In the genomic region with DNA sequence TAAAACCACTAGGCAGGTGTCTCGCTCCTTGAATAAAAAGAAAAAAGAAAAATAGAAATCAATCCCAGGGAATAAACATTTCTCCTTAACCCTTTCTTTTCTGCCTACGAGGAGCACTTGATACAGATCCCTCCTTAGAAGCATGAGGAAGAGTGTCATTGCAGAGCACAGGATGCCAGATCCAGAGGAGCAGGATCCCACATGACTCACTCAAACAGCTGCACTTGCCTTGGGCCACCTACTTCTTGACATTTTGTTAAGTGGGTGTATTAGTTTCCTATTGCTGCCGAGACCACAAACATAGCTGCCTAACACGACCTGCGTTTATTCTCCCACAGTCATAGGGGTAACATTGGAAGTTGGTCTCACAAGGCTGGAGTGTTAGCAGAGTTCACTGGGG, we compare ENCODE assay signal across 20 mouse cellular contexts.
DNase-seq lines count a peak whose midpoint lies in the region; ATAC-seq and TF ChIP-seq lines count a peak whose summit lies in the region.
"Had no signal": no experiment of that assay in that cellular context is flagged by ENCODE, and none has a peak within 500 bp of the region (broad histone marks: within the 10 kb centered on the region; RNA-seq: fewer than 3 reads in every experiment).

No protein-coding gene starts in this region.

- no peaks in the 10 kb centered on the region for H3K79me3 ChIP-seq in C2C12 (ENCODE audit: low read depth)

- H3K9ac ChIP-seq in intestine, embryonic 16.5 days (ENCODE audit: low read depth, low read length): no peak overlapping the region
- no peak overlapping the region for H3K9ac ChIP-seq in forebrain, embryonic 13.5 days
- H3K9ac ChIP-seq: embryonic facial prominence, embryonic 12.5 days had no signal

- H3K27me3 ChIP-seq in C2C12 (ENCODE audit: control insufficient read depth, insufficient read depth, insufficient read length) (no peaks in the 10 kb centered on the region), myocyte (ENCODE audit: control insufficient read depth, insufficient read depth, insufficient read length) (no peaks in the 10 kb centered on the region)
- H3K27me3 ChIP-seq in intestine, embryonic 16.5 days (replicated peaks; ENCODE audit: control insufficient read depth, insufficient read depth, low read length): no peaks in the 10 kb centered on the region
- no peaks in the 10 kb centered on the region for H3K27me3 ChIP-seq in forebrain, embryonic 13.5 days
- H3K27me3 ChIP-seq: embryonic facial prominence, embryonic 12.5 days had no signal

- TF ChIP-seq CTCF in C2C12 (IDR thresholded peaks at IDR 0.05; ENCODE audit: control insufficient read depth, insufficient read depth, insufficient read length): no peak

- H3K9me3 ChIP-seq in intestine, embryonic 16.5 days (ENCODE audit: control insufficient read depth, low read length): peaks cover 12% of the 10 kb centered on the region
- H3K9me3 ChIP-seq in forebrain, embryonic 13.5 days (replicated peaks): peaks cover 19% of the 10 kb centered on the region

- H3K27ac ChIP-seq in intestine, embryonic 16.5 days (ENCODE audit: low read length): no peak overlapping the region
- H3K27ac ChIP-seq in forebrain, embryonic 13.5 days: no peak overlapping the region
- H3K27ac ChIP-seq: embryonic facial prominence, embryonic 10.5 days; embryonic facial prominence, embryonic 12.5 days had no signal

- no peak overlapping the region for H3K4me2 ChIP-seq in myocyte (ENCODE audit: low read depth)
- H3K4me2 ChIP-seq in intestine, embryonic 16.5 days (ENCODE audit: low read depth, low read length): no peak overlapping the region
- H3K4me2 ChIP-seq in forebrain, embryonic 13.5 days: no peak overlapping the region
- H3K4me2 ChIP-seq: embryonic facial prominence, embryonic 12.5 days had no signal

- ATAC-seq in frontal cortex, adult (ENCODE audit: low TSS enrichment): 0 out of 2 replicates have a peak, but pooled peaks have one; percentile 44
- no peak for ATAC-seq in intestine, embryonic 16.5 days
- ATAC-seq in forebrain, embryonic 13.5 days: no peak
- ATAC-seq: forebrain, embryonic 14.5 days; forebrain, embryonic 16.5 days had no signal

- no peak for DNase-seq in frontal cortex, postnatal 10 days (ENCODE audit: low spot score in 2 of 2)
- DNase-seq in frontal cortex, postnatal 36 days (ENCODE audit: low spot score in 2 of 2): peak; percentile 6 to 13
- no peak for DNase-seq in frontal cortex, postnatal 14 days (ENCODE audit: low spot score in 2 of 2)
- DNase-seq: adrenal gland, adult 2 months; adrenal gland, postnatal 10 days; adrenal gland, postnatal 25 days; B cell, adult 2 months; cerebellum, adult 11-12 months; cerebellum, adult 2 months; cerebellum, adult 9-10 months; cerebellum, postnatal 25 days had no signal

- H3K4me1 ChIP-seq in intestine, embryonic 16.5 days (ENCODE audit: control insufficient read depth, insufficient read depth, low read length): no peaks in the 10 kb centered on the region
- H3K4me1 ChIP-seq in forebrain, embryonic 13.5 days: peaks cover 7% of the 10 kb centered on the region
- H3K4me1 ChIP-seq: embryonic facial prominence, embryonic 10.5 days; embryonic facial prominence, embryonic 12.5 days had no signal

- 89% methylated on average over 5 of the region's 5 CpGs for WGBS in intestine, embryonic 16.5 days
- WGBS in forebrain, embryonic 13.5 days: 90% methylated on average over 5 of the region's 5 CpGs

- H3ac ChIP-seq in C2C12 (ENCODE audit: control insufficient read depth, insufficient read length, low read depth) (no peak overlapping the region), myocyte (ENCODE audit: control insufficient read depth, insufficient read length) (no peak overlapping the region)

- H3K79me2 ChIP-seq in C2C12 (ENCODE audit: control insufficient read depth, insufficient read depth): no peaks in the 10 kb centered on the region
- H3K79me2 ChIP-seq in myocyte (ENCODE audit: control insufficient read depth, insufficient read depth): no peaks in the 10 kb centered on the region

- H3K4me3 ChIP-seq in C2C12 (ENCODE audit: insufficient read depth, poor library complexity, severe bottlenecking): no peak overlapping the region
- no peak overlapping the region for H3K4me3 ChIP-seq in myocyte
- H3K4me3 ChIP-seq in intestine, embryonic 16.5 days (ENCODE audit: low read length): no peak overlapping the region
- H3K4me3 ChIP-seq in forebrain, embryonic 13.5 days: no peak overlapping the region
- H3K4me3 ChIP-seq: embryonic facial prominence, embryonic 10.5 days; embryonic facial prominence, embryonic 12.5 days had no signal

- TF ChIP-seq POLR2A in myocyte (IDR thresholded peaks at IDR 0.05; ENCODE audit: insufficient read length, low read depth): no peak

- no peaks in the 10 kb centered on the region for H3K36me3 ChIP-seq in C2C12 (ENCODE audit: control insufficient read depth, insufficient read depth)
- H3K36me3 ChIP-seq in myocyte (ENCODE audit: control insufficient read depth, insufficient read depth): no peaks in the 10 kb centered on the region
- no peaks in the 10 kb centered on the region for H3K36me3 ChIP-seq in intestine, embryonic 16.5 days (ENCODE audit: control insufficient read depth, insufficient read depth, low read length)
- 0 out of 2 replicates have a peak, but pooled peaks cover 2% of the 10 kb centered on the region for H3K36me3 ChIP-seq in forebrain, embryonic 13.5 days (ENCODE audit: poor library complexity, severe bottlenecking)
- H3K36me3 ChIP-seq: embryonic facial prominence, embryonic 10.5 days; embryonic facial prominence, embryonic 12.5 days had no signal

TF ChIP-seq in C2C12, 6 proteins besides CTCF, POLR2A, EP300 and RAD21:
- TF ChIP-seq MYOD1 (IDR thresholded peaks at IDR 0.05; ENCODE audit: control insufficient read depth, insufficient read length, low read depth) (peak; percentile 42), MYOG (IDR thresholded peaks at IDR 0.05; ENCODE audit: control insufficient read depth, extremely low read depth, insufficient read length) (no peak), USF1 (IDR thresholded peaks at IDR 0.05; ENCODE audit: low read depth) (no peak)

TF ChIP-seq in myocyte, 11 proteins besides CTCF, POLR2A, EP300 and RAD21:
- TF ChIP-seq REST (IDR thresholded peaks at IDR 0.05; ENCODE audit: insufficient read depth, insufficient read length): no peak
- TF ChIP-seq MYOG (IDR thresholded peaks at IDR 0.05; ENCODE audit: control insufficient read depth in 1 of 3, insufficient read depth in 1 of 3, insufficient read length in 2 of 3, low read depth in 2 of 3): peak in 2 of 3 experiments; percentile 45 to 52
- TF ChIP-seq MYOD1 (IDR thresholded peaks at IDR 0.05; ENCODE audit: control insufficient read depth in 1 of 3, insufficient read length in 2 of 3, low read depth in 2 of 3): peak in 2 of 3 experiments; percentile 72 to 85
- no peak for TF ChIP-seq POLR2AphosphoS2 (IDR thresholded peaks at IDR 0.05; ENCODE audit: insufficient read length, low read depth)
- no peak for TF ChIP-seq USF1 (IDR thresholded peaks at IDR 0.05; ENCODE audit: low read depth)
TF ChIP-seq in myocyte: peak in this region for 2.

Comparison
In these comparisons a context has a peak if more than half of its experiments do, and no peak if none do; other contexts are left out.
1. DNase-seq: peak in frontal cortex, postnatal 36 days (2 of 2); none in frontal cortex, postnatal 10 days (0 of 2) and frontal cortex, postnatal 14 days (0 of 2).